Mouse (Mus musculus): ENCODE data around the gene Sema3d. TPM values are rescaled to one million over a fixed set of nuclear protein-coding genes. Genes with fewer than 3 reads are reported as not detected.

The Sema3d gene
- total RNA-seq, 1 experiment from 2014 or later: 3.4 TPM

- DNase-seq: no peak
These were observed 115.9 kb downstream of the Sema3d start for GRCm38 (mm10) chr5:12499037-12499436.

GRCm38 (mm10) chr5:12499791-12500504 is 116.8 kb downstream of the Sema3d start:
- no peak for DNase-seq

- DNase-seq: no peak
These were observed 129.3 kb downstream of the Sema3d start for GRCm38 (mm10) chr5:12512471-12512870.

GRCm38 (mm10) chr5:12515283-12515682 is 132.1 kb downstream of the Sema3d start:
- no peak for DNase-seq

- no peak for DNase-seq
These were observed 142.1 kb downstream of the Sema3d start for GRCm38 (mm10) chr5:12525235-12525767.

- DNase-seq: no peak
These were observed 145.4 kb downstream of the Sema3d start for GRCm38 (mm10) chr5:12528596-12528995.

- no peak for DNase-seq
These were observed 146.6 kb downstream of the Sema3d start for GRCm38 (mm10) chr5:12529771-12530170.

- peak; percentile 16 for DNase-seq
These were observed 158.1 kb downstream of the Sema3d start for GRCm38 (mm10) chr5:12541268-12541667.

GRCm38 (mm10) chr5:12549046-12549669 is 166.0 kb downstream of the Sema3d start:
- DNase-seq: no peak

GRCm38 (mm10) chr5:12555401-12555800 is 172.2 kb downstream of the Sema3d start:
- DNase-seq: no peak

GRCm38 (mm10) chr5:12557889-12558288 is 174.7 kb downstream of the Sema3d start:
- no peak for DNase-seq

- no peak for DNase-seq
These were observed 178.6 kb downstream of the Sema3d start for GRCm38 (mm10) chr5:12561740-12562139.

GRCm38 (mm10) chr5:12562204-12562603 is 179.0 kb downstream of the Sema3d start:
- peak; percentile 69 for DNase-seq

- no peak for DNase-seq
These were observed 179.9 kb downstream of the Sema3d start for GRCm38 (mm10) chr5:12563132-12563531.

- peak; percentile 7 for DNase-seq
These were observed 181.5 kb downstream of the Sema3d start for GRCm38 (mm10) chr5:12564602-12565220.

- DNase-seq: no peak
These were observed 183.4 kb downstream of the Sema3d start for GRCm38 (mm10) chr5:12566568-12566967.

- DNase-seq: no peak
These were observed 191.4 kb downstream of the Sema3d start for GRCm38 (mm10) chr5:12574551-12574950.

GRCm38 (mm10) chr5:12575262-12575661 is 192.1 kb downstream of the Sema3d start:
- DNase-seq: no peak

- peak; percentile 19 for DNase-seq
These were observed 196.6 kb downstream of the Sema3d start for GRCm38 (mm10) chr5:12579752-12580151.

GRCm38 (mm10) chr5:12582540-12582939 is 199.4 kb downstream of the Sema3d start:
- DNase-seq: no peak

GRCm38 (mm10) chr5:12583293-12583834 is 200.2 kb downstream of the Sema3d start:
- DNase-seq: peak; percentile 6

- no peak for DNase-seq
These were observed 201.7 kb downstream of the Sema3d start for GRCm38 (mm10) chr5:12584886-12585285.
